Mouse (Mus musculus) cortical plate, adult 2 months (tissue): Measurements from ENCODE around the gene H2-M10.2.

Source experiments
- CTCF ChIP-seq: fragments of 200-500 bp; IDR thresholded peaks from 2 replicates; pipeline ENCODE4 v1.5.1; 2011; ENCODE audit warnings: mild to moderate bottlenecking, control low read depth, low read length; ENCODE audit not compliant: insufficient read depth; ENCODE audit errors: extremely low read depth
- POLR2A ChIP-seq: fragments of 200-500 bp; IDR thresholded peaks from 2 replicates; pipeline ENCODE4 v1.6.1; 2011; ENCODE audit warnings: mild to moderate bottlenecking, low read length, control low read depth; ENCODE audit not compliant: insufficient read depth; ENCODE audit errors: extremely low read depth

DNA sequence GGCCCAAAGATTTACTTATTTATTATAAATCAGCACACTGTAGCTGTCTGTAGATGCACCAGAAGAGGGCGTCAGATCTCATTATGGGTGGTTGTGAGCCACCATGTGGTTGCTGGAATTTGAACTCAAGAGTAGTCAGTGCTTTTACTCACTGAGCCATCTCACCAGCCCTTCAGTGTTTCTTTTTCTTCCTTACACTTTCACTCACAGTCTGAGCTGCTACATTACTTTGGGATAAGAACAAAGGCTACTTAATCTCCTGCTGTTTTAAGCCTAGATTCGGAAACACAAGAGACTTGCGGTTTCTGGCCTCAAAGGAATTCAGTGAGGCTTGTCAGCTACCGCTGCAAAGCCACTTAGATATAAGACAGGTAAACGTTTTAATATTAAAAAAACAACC is 42.3 kb downstream of the H2-M10.2 start:
- TF ChIP-seq CTCF (no peak), POLR2A (no peak)
